12 mouse cellular contexts compared by ENCODE assay signal in genomic region chr8:8331249-8331648, GRCm38 (mm10).
DNase-seq lines count a peak whose midpoint lies in the region; ATAC-seq and TF ChIP-seq lines count a peak whose summit lies in the region.
"Had no signal": no experiment of that assay in that cellular context is flagged by ENCODE, and none has a peak within 500 bp of the region (broad histone marks: within the 10 kb centered on the region; RNA-seq: fewer than 3 reads in every experiment).

No protein-coding gene starts in this region.

- no peaks in the 10 kb centered on the region for H3K36me3 ChIP-seq in forebrain, postnatal 0 days (ENCODE audit: insufficient read depth)
- H3K36me3 ChIP-seq in forebrain, embryonic 13.5 days (ENCODE audit: poor library complexity, severe bottlenecking): no peaks in the 10 kb centered on the region
- no peaks in the 10 kb centered on the region for H3K36me3 ChIP-seq in limb, embryonic 14.5 days (ENCODE audit: control insufficient read depth, insufficient read depth, low read length)
- no peaks in the 10 kb centered on the region for H3K36me3 ChIP-seq in limb, embryonic 10.5 days
- no peaks in the 10 kb centered on the region for H3K36me3 ChIP-seq in kidney, postnatal 0 days (ENCODE audit: insufficient read depth, low read length)
- H3K36me3 ChIP-seq in stomach, embryonic 16.5 days (ENCODE audit: control insufficient read depth, insufficient read depth, low read length): no peaks in the 10 kb centered on the region
- H3K36me3 ChIP-seq: midbrain, embryonic 10.5 days; stomach, embryonic 15.5 days had no signal

- no peak for DNase-seq in forebrain, postnatal 0 days
- DNase-seq in limb, embryonic 14.5 days (ENCODE audit: low spot score): peak; percentile 56
- no peak for DNase-seq in limb, embryonic 10.5 days (ENCODE audit: low spot score)
- peak; percentile 72 for DNase-seq in kidney, postnatal 0 days (ENCODE audit: low spot score)
- DNase-seq in testis, postnatal 14 days (ENCODE audit: low spot score): no peak
- no peak for DNase-seq in ovary, adult 18-20 months (ENCODE audit: low spot score)

- H3K27me3 ChIP-seq in forebrain, postnatal 0 days (ENCODE audit: insufficient read depth, low read length): no peaks in the 10 kb centered on the region
- H3K27me3 ChIP-seq in forebrain, embryonic 13.5 days: no peaks in the 10 kb centered on the region
- H3K27me3 ChIP-seq in limb, embryonic 14.5 days (ENCODE audit: control insufficient read depth, insufficient read depth, low read length): no peaks in the 10 kb centered on the region
- no peaks in the 10 kb centered on the region for H3K27me3 ChIP-seq in limb, embryonic 10.5 days (ENCODE audit: low read depth, poor library complexity, severe bottlenecking)
- H3K27me3 ChIP-seq in kidney, postnatal 0 days (ENCODE audit: insufficient read depth, low read length): no peaks in the 10 kb centered on the region
- H3K27me3 ChIP-seq in stomach, embryonic 16.5 days (ENCODE audit: control insufficient read depth, insufficient read depth, low read length): no peaks in the 10 kb centered on the region
- H3K27me3 ChIP-seq: stomach, embryonic 15.5 days had no signal

- no peak overlapping the region for H3K4me3 ChIP-seq in forebrain, postnatal 0 days (ENCODE audit: low read depth, low read length)
- H3K4me3 ChIP-seq in forebrain, embryonic 13.5 days: no peak overlapping the region
- H3K4me3 ChIP-seq in limb, embryonic 14.5 days (replicated peaks; ENCODE audit: low read length): no peak overlapping the region
- no peak overlapping the region for H3K4me3 ChIP-seq in limb, embryonic 10.5 days
- H3K4me3 ChIP-seq in kidney, postnatal 0 days (replicated peaks; ENCODE audit: low read depth, low read length): no peak overlapping the region
- no peak overlapping the region for H3K4me3 ChIP-seq in stomach, embryonic 16.5 days (replicated peaks; ENCODE audit: low read length)
- H3K4me3 ChIP-seq: midbrain, embryonic 10.5 days; stomach, embryonic 15.5 days had no signal

- H3K9ac ChIP-seq in forebrain, postnatal 0 days: no peak overlapping the region
- H3K9ac ChIP-seq in forebrain, embryonic 13.5 days: no peak overlapping the region
- no peak overlapping the region for H3K9ac ChIP-seq in limb, embryonic 14.5 days (ENCODE audit: low read depth, low read length, severe bottlenecking)
- no peak overlapping the region for H3K9ac ChIP-seq in kidney, postnatal 0 days (ENCODE audit: low read depth, low read length)
- no peak overlapping the region for H3K9ac ChIP-seq in stomach, embryonic 16.5 days (ENCODE audit: low read length)
- H3K9ac ChIP-seq: stomach, embryonic 15.5 days had no signal

- ATAC-seq in forebrain, postnatal 0 days: no peak
- ATAC-seq in forebrain, embryonic 13.5 days: no peak
- no peak for ATAC-seq in limb, embryonic 14.5 days (ENCODE audit: low FRiP score, low read depth)
- no peak for ATAC-seq in kidney, postnatal 0 days (replicated peaks; ENCODE audit: low FRiP score, low read depth)
- 0 out of 2 replicates have a peak, but pooled peaks have one; percentile 32 for ATAC-seq in stomach, embryonic 16.5 days (ENCODE audit: insufficient read depth, low FRiP score)
- ATAC-seq: hindbrain, embryonic 16.5 days had no signal

- no peaks in the 10 kb centered on the region for H3K9me3 ChIP-seq in forebrain, postnatal 0 days (ENCODE audit: low read length)
- no peaks in the 10 kb centered on the region for H3K9me3 ChIP-seq in forebrain, embryonic 13.5 days (replicated peaks)
- H3K9me3 ChIP-seq in limb, embryonic 14.5 days (ENCODE audit: control insufficient read depth, low read length): no peaks in the 10 kb centered on the region
- no peaks in the 10 kb centered on the region for H3K9me3 ChIP-seq in limb, embryonic 10.5 days (replicated peaks)
- no peaks in the 10 kb centered on the region for H3K9me3 ChIP-seq in kidney, postnatal 0 days (replicated peaks; ENCODE audit: low read length)
- H3K9me3 ChIP-seq in stomach, embryonic 16.5 days (replicated peaks; ENCODE audit: control insufficient read depth, low read length): no peaks in the 10 kb centered on the region
- H3K9me3 ChIP-seq: midbrain, embryonic 10.5 days; stomach, embryonic 15.5 days had no signal

- 0 out of 2 replicates have a peak, but pooled peaks cover 4% of the 10 kb centered on the region for H3K4me1 ChIP-seq in forebrain, postnatal 0 days (ENCODE audit: insufficient read depth)
- H3K4me1 ChIP-seq in forebrain, embryonic 13.5 days: peaks cover 13% of the 10 kb centered on the region
- peaks cover 19% of the 10 kb centered on the region for H3K4me1 ChIP-seq in limb, embryonic 14.5 days (ENCODE audit: control insufficient read depth, insufficient read depth, low read length)
- peaks cover 34% of the 10 kb centered on the region for H3K4me1 ChIP-seq in limb, embryonic 10.5 days
- H3K4me1 ChIP-seq in kidney, postnatal 0 days (replicated peaks; ENCODE audit: insufficient read depth, low read length): peaks cover 22% of the 10 kb centered on the region
- H3K4me1 ChIP-seq in stomach, embryonic 16.5 days (ENCODE audit: control insufficient read depth, insufficient read depth, low read length): peaks cover 6% of the 10 kb centered on the region

- 51% methylated on average over 7 of the region's 7 CpGs for WGBS in forebrain, postnatal 0 days
- 69% methylated on average over 7 of the region's 7 CpGs for WGBS in forebrain, embryonic 13.5 days
- WGBS in limb, embryonic 14.5 days: 44% methylated on average over 7 of the region's 7 CpGs
- WGBS in limb, embryonic 10.5 days: 68% methylated on average over 7 of the region's 7 CpGs
- 34% methylated on average over 7 of the region's 7 CpGs for WGBS in kidney, postnatal 0 days
- 25% methylated on average over 7 of the region's 7 CpGs for WGBS in stomach, embryonic 16.5 days

- TF ChIP-seq POLR2A in limb, embryonic 14.5 days (IDR thresholded peaks at IDR 0.05; ENCODE audit: borderline replicate concordance, extremely low read depth, insufficient read depth, insufficient read length): no peak

- no peak overlapping the region for H3K4me2 ChIP-seq in forebrain, postnatal 0 days (ENCODE audit: low read depth)
- no peak overlapping the region for H3K4me2 ChIP-seq in forebrain, embryonic 13.5 days
- no peak overlapping the region for H3K4me2 ChIP-seq in limb, embryonic 14.5 days (replicated peaks; ENCODE audit: low read depth, low read length, severe bottlenecking)
- H3K4me2 ChIP-seq in kidney, postnatal 0 days (ENCODE audit: low read length): no peak overlapping the region
- no peak overlapping the region for H3K4me2 ChIP-seq in stomach, embryonic 16.5 days (ENCODE audit: low read depth, low read length)
- H3K4me2 ChIP-seq: liver, embryonic 11.5 days; stomach, embryonic 15.5 days had no signal

- no peak overlapping the region for H3K27ac ChIP-seq in forebrain, postnatal 0 days (ENCODE audit: low read depth, low read length)
- H3K27ac ChIP-seq in forebrain, embryonic 13.5 days: no peak overlapping the region
- H3K27ac ChIP-seq in limb, embryonic 14.5 days (replicated peaks; ENCODE audit: low read depth, low read length): no peak overlapping the region
- H3K27ac ChIP-seq in limb, embryonic 10.5 days: no peak overlapping the region
- H3K27ac ChIP-seq in kidney, postnatal 0 days: no peak overlapping the region
- no peak overlapping the region for H3K27ac ChIP-seq in stomach, embryonic 16.5 days (ENCODE audit: low read length)
- H3K27ac ChIP-seq: midbrain, embryonic 10.5 days; stomach, embryonic 15.5 days had no signal

- TF ChIP-seq CTCF in forebrain, postnatal 0 days (IDR thresholded peaks at IDR 0.05; ENCODE audit: low read depth): 0 out of 2 replicates have a peak, but pooled peaks have one; percentile 2
- peak; percentile 39; the same call in 1 of the 2 replicates for TF ChIP-seq CTCF in kidney, postnatal 0 days (IDR thresholded peaks at IDR 0.05; ENCODE audit: low read depth)

Comparison
In these comparisons a context has a peak if more than half of its experiments do, and no peak if none do; other contexts are left out.
1. DNase-seq: peak in limb, embryonic 14.5 days (single experiment) and kidney, postnatal 0 days (single experiment); none in forebrain, postnatal 0 days (single experiment), limb, embryonic 10.5 days (single experiment), testis, postnatal 14 days (single experiment) and ovary, adult 18-20 months (single experiment).